20 mouse cellular contexts compared by ENCODE assay signal in genomic region chr1:162720645-162721044, GRCm38 (mm10).
"Had no signal": no experiment of that assay in that cellular context is flagged by ENCODE, and none has a peak within 500 bp of the region (broad histone marks: within the 10 kb centered on the region; RNA-seq: fewer than 3 reads in every experiment).

No protein-coding gene starts in this region.

- ATAC-seq: midbrain, embryonic 13.5 days; midbrain, embryonic 15.5 days had no signal

- H3K27ac ChIP-seq: midbrain, embryonic 13.5 days; midbrain, embryonic 15.5 days; neural tube, embryonic 13.5 days; neural tube, embryonic 15.5 days; stomach, embryonic 15.5 days; stomach, postnatal 0 days had no signal

- H3K9ac ChIP-seq: lung, embryonic 14.5 days; midbrain, embryonic 13.5 days; midbrain, embryonic 15.5 days; neural tube, embryonic 13.5 days; neural tube, embryonic 15.5 days; stomach, embryonic 15.5 days had no signal

- H3K4me2 ChIP-seq: lung, embryonic 14.5 days; midbrain, embryonic 11.5 days; midbrain, embryonic 13.5 days; midbrain, embryonic 15.5 days; neural tube, embryonic 13.5 days; neural tube, embryonic 15.5 days; stomach, embryonic 15.5 days had no signal

- H3K27me3 ChIP-seq: midbrain, embryonic 13.5 days; midbrain, embryonic 15.5 days; neural tube, embryonic 13.5 days; neural tube, embryonic 15.5 days; stomach, embryonic 15.5 days had no signal

- H3K4me3 ChIP-seq: midbrain, embryonic 13.5 days; midbrain, embryonic 15.5 days; myocyte; neural tube, embryonic 13.5 days; neural tube, embryonic 15.5 days; stomach, embryonic 15.5 days had no signal

- DNase-seq: lung, adult 18-20 months; lung, embryonic 14.5 days; lung, postnatal 10 days; lung, postnatal 4 days; retina, postnatal 1 day; right cerebral cortex, adult 18-20 months; right cerebral cortex, postnatal 25 days; right cerebral cortex, postnatal 4 days; spleen, adult 18-20 months; thymus, adult 2 months; thymus, postnatal 25 days; thymus, postnatal 4 days had no signal

- H3K9me3 ChIP-seq: midbrain, embryonic 13.5 days; midbrain, embryonic 15.5 days; neural tube, embryonic 13.5 days; neural tube, embryonic 15.5 days; stomach, embryonic 15.5 days had no signal

- H3K4me1 ChIP-seq: midbrain, embryonic 13.5 days; midbrain, embryonic 15.5 days; neural tube, embryonic 13.5 days; neural tube, embryonic 15.5 days; stomach, embryonic 15.5 days had no signal
